Mouse (Mus musculus): ENCODE results near the gene Dus1l.
"Not testable (repeated sequence)": the region's sequence is repeated elsewhere in the genome, so short reads cannot be mapped to it uniquely, and the experiment has no call there.

Dus1l gene

DNA sequence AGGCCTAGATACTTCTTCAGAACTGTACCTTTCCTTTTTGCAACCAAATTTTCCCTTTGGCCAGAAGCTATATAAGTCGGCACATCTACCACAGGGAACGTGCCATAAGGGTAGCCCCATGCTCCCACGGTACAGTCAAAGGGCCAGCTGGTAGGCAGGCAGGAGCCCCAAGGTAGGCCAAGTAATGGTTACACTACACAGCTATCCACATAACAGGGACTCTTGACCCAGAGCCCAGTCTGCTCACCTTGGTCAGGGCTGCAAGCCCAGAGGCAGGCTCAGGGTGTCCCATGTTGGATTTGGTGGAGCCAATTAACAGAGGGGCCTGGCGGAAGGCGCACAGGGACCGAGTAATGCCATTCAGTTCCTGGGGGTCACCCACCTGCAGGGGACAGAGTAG, 23.4 kb upstream of the Dus1l start:
- no peak for ATAC-seq (ENCODE audit: low TSS enrichment)

DNA sequence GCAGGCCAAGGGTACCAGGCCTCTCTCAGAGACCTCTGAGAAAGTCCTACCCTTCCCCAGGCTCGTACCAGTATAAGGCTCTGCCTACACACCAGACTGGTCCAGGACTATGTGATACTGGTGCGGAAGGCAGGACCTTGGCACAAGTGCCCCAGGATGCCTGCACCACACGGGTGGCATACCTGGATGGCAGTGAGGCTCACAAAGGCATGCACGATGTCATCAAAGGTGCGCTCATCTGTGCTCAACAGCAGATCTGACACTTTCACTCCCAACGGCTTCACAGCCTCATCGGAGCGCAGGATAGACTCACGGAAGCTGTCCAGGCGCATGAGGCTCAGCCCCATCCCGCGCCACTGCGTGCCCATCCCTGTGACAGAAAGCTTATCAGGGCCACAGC, 22.0 kb upstream of the Dus1l start:
- no peak for ATAC-seq (ENCODE audit: low TSS enrichment)

DNA sequence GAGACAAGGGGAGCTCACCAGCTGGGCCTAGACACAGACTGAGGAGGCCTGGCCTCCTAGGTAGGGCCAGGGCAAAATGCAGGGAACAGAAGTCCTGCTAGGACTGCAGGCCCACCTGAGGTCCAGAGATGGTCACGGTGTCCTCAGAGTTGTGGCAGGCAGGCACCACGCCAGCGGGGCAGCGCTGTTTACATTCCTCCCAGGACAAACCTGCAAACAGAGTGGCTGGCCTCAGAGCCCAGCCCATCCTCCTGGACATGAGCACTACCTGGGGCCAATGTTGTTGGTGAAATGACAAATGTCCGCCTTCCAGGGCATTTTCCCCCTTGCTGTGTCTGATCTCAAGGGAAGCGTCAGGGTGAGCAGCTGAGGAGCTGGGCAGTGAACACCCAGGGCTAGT, 21.2 kb upstream of the Dus1l start:
- ATAC-seq (ENCODE audit: low TSS enrichment): no peak

DNA sequence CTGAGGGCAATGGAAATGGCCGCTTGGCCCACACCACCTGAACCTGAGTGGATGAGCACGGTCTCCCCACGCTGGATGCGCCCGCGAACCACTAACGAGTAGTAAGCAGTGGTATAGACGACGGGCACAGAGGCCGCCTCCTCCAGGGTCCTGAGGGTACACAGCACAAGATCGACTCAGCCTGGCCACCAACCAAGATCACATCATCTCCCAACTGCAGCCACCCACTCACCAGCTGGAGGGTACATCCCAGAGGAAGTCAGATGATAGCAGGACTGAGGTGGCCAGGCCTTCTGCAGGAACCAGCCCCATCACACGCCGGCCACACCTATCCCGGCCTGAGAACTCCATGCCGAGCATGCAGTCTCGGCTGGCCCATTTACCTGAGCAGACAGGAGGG, 15.9 kb upstream of the Dus1l start:
- no peak for ATAC-seq (ENCODE audit: low TSS enrichment)

DNA sequence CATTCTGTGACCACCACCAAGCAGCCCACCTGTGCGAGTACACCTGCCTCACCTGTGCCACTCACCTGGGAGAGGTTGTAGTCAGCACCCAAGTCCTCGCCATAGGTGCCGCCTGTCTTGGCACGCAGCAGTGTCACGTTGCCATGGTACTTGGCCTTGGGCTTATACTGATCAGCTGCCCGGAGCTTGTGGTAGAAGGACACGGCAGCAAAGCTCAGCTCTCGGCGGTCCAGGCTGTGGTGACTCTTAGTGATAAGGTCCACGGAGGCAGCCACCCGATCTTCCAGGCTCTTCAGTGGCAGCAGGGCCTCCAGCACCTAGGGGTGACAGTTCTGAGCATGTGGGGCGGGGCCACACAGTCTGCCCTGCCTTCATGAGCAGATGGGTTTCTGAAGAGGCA, 11.8 kb upstream of the Dus1l start:
- ATAC-seq (ENCODE audit: low TSS enrichment): no peak

DNA sequence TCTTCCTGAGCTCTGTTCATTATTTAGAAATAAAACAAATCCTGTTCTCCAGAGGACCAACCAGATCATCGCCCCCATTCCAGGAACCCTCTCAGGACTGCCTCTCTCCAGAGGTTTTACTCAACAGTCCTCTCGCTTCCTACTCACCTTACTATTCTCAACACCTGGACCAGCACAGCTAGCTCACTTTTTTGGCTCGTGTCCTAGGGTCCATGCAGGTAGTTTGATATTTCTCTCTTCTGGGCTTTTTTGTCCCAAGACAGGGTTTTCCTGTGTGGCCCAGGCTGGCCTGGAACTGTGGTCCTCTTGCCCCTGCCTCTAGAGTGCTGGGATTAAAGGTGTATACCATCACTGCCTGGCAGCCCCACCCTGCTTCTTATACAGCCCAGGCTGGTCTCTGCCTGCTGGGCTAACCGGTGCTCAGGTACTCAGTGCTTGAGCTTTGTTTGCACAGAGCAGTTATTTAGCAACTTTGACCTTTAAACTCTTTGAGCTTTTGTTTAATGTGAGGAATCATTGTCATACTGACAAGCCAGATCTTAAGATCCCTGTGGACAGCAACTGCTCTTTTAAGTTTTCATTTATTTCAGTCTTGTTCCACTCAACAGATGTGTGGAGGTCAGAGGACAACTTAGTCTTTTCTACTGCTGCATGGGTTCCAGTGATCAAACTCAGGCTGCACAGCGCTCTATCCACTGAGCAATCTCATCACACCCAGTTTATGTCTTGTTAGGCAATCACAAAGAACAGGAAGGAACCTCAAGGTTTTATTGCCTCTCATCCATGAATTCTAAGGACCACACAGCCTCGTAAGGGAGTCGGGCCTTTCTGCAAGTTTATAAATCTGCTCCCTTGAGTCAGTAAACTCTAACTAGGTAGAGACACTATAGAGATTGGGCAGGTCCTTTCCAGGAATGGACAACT, 9.4 kb upstream of the Dus1l start:
- ATAC-seq (ENCODE audit: low TSS enrichment): no peak

DNA sequence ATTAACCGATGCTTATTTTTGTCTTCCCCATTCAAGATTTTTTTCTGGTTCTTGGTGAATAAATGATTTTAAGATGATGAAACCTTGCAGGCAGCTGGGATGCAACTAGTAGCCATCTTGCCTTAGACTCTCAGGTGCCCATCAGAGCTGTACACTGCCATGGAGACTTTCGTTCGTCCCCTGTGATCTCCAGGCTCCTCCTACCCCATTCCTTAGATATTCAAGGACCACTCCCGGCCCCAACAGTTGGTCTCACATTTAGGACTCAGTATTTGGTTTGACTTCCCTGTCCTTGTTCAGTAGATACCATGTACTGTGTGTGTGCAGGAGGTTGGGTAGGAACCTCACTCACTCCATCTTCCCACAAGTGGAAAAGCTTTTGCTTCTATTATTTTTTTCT, 8.6 kb upstream of the Dus1l start:
- no peak for ATAC-seq (ENCODE audit: low TSS enrichment)

DNA sequence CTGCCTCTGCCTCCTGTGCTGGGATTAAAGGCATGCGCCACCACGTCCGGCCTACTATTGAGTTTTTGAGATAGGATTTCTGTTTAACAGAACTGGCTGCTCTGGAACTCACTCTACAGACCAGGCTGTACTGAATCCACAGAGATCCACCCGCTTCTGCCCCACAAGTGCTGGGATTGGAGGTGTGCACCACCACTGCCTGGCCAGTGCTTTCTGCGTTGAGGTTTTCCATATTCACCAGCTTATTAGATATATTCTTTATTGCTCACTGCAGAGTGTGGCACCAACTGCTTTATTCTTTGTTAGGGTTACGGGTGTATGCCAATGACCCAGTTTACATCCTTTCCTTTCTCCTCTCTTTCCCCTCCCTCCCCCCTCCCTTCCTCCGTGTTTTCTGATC, 8.1 kb upstream of the Dus1l start:
- ATAC-seq (ENCODE audit: low TSS enrichment): no peak

DNA sequence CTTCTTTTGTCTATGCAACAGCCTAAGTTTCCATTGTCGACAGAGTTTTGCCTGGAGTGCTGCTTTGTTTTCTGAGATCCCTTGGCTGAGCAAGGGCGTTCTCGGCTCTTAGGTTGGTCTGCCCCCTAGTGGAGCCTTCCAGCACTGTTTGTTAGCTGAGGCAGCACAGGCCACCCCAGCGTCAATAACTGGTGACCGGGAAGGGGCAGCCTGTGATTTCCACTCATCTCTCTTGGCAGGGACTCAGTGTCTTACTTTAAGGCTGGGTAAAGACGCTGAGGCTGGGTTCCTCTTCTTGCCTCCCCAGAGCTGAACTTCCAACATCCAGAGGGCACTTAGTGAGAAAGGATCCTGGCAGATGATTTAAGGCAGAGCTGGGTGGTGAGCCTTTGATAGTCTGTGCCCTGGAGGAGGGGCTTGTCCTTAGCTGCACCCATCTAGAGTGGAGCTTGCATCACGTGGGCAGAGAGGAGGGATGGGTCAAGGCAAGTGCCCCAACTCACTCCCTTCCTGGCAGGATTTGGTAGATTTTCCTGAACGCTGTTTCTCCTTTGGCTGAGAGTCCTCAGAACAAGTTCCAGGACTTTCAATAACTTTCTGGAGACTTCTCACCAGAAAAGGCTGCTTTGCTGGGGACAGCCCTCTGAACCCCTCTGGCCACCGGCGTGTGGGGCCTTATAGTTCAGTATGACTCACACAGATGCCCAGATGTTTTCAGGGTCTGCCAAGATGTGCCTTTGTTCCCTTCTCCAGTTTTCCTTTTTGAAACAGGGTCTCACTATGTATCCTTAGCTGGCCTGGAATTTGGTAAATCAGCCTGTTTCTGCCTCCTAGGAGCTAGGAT, 4.1 kb upstream of the Dus1l start:
- peak; percentile 76 for ATAC-seq (ENCODE audit: low TSS enrichment)

DNA sequence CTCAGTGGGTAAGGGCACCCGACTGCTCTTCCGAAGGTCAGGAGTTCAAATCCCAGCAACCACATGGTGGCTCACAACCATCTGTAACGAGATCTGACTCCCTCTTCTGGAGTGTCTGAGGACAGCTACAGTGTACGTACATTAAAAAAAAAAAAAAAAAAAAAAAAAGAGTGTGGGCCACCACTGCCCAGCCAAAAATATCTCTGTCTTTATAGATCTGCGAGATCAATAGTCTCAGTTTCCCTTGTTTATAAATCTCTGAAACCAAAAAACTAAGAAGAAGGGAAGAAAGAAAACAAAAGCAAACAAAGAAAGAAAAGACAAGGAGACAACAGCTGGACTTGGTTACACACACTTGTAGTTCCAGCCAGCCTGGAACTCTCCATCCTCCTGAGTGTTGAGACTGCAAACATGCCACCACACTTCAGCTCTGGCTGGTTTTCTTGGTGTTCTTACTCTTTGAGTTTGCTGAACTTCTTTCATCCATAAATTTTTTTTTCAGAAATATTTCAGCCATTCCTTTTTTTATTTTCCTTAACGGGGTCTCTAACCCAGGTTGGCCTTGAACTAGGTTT, 3.2 kb upstream of the Dus1l start:
- ATAC-seq (ENCODE audit: low TSS enrichment): no peak

DNA sequence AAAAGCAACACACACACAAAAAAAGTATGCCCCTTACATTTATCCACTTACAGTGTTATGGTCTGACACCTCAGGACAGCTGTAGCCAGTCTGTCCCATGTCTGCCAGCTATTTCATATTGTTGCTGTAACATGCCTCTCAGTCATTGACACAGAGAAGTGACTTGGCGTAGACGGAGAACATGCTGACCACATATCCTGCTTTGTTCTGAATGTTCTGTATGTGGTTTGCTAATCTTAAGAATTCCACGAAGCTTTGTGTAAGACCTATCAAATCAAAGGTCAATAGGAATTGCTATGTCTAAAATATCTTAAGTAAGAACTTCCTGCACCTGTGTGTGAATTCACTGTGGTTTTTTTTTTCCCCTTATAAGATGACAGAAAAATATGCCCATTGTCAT, 2.0 kb upstream of the Dus1l start:
- no peak for ATAC-seq (ENCODE audit: low TSS enrichment)

DNA sequence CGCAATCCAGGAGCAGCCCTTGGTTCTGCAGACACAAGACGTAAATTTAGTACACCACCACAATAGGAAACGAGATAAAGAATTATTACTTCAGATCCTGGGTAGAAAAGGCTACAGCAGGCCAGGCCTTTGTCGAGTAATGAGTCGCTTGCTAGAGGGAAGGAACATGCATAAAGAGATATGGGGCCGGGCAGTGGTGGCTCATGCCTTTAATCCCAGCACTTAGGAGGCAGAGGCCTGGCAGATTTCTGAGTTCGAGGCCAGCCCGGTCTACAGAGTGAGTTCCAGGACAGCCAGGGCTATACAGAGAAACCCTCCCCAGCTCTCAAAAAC, 377 bp upstream of the Dus1l start:
- ATAC-seq (ENCODE audit: low TSS enrichment): no peak

DNA sequence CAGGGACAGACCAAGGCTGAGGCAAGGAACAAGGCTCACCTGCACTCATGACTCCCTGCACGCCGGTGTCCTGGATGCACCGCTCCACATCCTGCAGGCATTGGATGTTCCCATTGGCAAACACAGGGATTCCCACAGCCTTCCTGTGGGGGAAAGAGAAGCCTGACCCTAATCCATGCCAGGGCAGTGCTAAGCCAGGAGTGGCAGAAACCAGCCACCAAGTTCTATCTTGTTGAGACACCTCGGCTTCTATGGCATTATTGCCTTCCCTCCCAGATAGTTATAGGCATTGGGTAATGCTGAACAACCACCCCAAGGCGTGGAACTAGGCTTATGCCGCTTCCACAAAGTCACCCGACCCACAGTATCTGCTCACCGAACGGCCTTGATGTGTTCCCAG, 3.6 kb downstream of the Dus1l start:
- ATAC-seq (ENCODE audit: low TSS enrichment): no peak

DNA sequence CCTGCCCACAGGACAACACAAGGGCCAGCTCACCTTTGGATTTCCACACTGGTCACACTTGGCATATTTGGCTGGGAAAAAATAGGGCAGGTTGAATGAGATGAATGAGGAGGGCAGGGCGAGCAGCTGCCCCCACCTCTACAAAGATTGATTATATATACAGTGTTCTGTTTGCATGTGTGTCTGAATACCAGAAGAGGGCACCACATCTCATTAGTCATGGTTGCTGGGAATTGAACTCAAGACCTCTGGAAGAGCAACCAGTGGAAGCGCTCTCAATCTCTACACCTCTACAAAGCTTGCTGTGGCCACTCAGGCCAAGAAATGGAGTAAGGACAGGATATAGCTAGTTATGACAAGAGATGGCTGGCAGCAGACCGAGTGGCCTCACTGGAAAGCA, 6.4 kb downstream of the Dus1l start:
- no peak for ATAC-seq (ENCODE audit: low TSS enrichment)

DNA sequence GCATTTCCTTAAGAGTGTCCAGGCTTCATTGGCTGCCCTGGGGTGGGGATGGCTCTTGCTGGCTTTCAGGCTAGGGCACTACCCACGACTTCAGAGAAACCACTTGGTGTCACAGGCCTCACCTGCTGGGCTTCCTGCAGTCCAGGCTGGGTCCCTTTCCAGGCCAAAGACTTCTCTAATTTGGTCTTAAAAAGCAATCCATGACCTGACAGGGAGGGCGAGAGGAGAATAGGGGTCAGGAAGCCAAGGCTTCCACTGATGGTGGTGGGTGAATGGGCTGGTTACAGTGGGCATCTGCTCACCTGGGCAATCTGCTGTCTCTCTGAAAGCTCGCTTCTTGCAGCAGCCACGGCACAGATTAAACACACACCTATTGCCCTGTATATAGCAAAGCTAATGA, 6.8 kb downstream of the Dus1l start:
- no peak for ATAC-seq (ENCODE audit: low TSS enrichment)

DNA sequence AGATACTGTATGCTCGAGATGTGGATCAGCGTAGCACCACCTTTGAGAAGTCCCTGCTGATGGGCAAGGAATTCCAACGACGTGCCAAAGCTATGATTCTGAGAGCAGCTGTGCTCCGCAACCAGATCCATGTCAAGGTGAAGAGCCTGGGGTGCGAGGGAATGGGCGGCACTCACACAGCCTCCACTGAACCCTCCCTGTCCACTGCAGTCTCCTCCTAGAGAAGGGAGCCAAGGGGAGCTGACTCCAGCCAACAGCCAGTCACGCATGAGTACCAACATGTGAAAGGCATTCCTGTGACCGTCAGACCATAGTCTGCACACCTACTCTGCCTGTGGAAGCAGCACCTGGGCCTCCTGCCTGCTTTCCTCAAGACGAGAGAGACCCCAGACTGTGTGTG, 7.7 kb downstream of the Dus1l start:
- ATAC-seq (ENCODE audit: low TSS enrichment): not testable (repeated sequence)

DNA sequence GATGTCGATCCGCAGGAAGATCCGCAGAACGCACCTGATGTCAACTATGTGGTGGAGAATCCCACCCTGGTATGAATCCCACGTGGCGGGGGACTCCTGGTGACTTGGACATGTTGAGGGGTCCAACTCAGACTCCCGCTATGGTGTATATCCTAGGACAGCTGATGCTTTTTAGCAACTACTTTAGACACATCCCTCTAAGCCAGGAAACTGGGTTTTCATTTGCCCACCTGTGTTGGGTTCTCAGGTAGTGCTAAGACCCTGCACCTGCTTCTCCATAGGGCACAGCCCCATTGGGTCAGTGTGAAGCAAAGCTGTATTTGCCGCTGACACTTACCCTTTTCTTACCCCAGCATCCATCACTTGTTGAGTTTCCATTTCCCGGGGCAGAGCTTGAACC, 11.1 kb downstream of the Dus1l start:
- no peak for ATAC-seq (ENCODE audit: low TSS enrichment)

DNA sequence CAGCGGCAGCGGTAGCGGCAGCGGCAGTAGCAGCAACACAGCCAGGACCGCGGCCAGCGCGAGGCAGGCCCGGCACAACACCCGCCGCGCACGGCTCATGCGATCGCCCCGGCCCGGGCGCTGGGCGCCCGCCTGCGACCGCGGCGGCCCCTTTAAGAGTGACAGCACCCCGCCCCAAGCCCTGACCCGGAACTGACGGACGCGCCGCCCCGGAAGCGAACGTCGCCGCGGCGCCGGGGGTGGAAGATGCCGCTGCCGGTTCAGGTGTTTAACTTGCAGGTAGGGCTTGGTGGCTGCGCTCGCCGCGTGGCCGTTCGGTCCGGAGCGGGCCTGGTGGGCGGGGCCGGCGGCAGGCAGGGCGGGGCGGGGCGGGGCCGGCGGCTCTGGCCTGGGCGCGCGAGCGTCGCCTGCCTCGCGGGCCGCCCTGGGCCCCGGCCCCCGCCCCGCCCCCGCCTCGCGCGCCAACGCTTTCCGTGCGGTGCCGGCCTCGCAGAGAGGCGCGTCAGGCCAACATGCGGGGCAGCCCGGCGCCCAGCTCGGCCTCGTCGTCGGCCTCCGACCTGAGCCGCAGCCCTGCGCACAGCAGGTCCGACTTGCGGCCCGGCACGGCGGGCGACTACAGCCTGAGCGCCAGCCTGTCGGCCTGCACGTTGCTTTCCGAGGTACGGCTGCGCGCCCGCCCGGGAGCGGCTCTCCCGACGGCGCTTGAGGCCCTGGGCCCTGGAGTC, 12.0 kb downstream of the Dus1l start, which contains the start of the genes Rfng and Gps1:
Gene Rfng (minus strand): TSS at position 144 of the 728 bp plus-strand sequence.
Gene Gps1 (plus strand): TSS at position 209 of the 728 bp plus-strand sequence.
- ATAC-seq (ENCODE audit: low TSS enrichment): peak; percentile 81

DNA sequence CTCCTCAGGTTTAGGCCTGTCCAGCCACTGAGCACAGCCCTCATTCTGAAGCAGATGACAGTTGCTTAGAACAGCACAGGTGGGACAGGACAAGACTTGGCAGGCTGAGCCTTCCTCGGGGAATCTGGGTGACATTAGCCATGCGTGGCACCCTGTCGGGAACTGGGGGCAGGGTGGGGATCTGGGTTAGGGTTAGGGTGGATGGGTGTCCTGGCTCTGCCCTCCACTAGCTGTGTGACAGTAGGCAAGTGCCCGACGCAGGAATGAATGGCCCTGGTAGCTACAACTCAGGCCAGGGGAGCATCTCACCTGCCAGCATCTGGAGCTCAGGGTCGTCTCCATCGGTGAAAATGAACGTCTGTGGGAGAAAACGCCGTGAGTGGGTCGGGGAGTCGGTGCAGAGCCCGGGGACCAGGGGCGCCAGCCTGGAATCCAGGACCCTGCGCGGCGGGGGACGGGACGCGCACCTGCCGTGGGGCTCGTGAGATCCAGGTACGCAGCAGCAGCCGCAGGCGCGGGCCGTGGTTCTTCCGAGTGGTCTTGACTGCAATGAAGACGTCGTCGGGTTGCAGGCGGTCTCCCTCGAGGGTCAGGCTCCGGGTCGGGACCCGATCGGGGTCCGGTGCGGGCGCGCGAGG, 12.7 kb downstream of the Dus1l start:
- ATAC-seq (ENCODE audit: low TSS enrichment): 0 out of 2 replicates have a peak, but pooled peaks have one; percentile 14

DNA sequence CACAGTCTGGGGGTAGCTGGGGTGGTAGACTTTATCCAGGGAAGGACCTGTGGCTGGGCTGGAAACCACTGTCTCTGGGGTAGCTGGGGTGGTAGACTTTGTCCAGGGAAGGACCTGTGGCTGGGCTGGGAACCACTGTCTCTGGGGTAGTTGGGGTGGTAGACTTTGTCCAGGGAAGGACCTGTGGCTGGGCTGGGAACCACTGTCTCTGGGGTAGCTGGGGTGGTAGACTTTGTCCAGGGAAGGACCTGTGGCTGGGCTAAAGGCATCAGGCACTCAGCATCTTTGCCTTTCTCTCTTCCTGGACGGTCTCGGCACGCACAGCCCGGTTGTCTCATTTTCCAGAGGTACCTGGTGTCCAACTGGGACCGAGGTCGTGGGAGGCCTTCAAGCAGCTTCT, 14.8 kb downstream of the Dus1l start:
- ATAC-seq (ENCODE audit: low TSS enrichment): not testable (repeated sequence)

DNA sequence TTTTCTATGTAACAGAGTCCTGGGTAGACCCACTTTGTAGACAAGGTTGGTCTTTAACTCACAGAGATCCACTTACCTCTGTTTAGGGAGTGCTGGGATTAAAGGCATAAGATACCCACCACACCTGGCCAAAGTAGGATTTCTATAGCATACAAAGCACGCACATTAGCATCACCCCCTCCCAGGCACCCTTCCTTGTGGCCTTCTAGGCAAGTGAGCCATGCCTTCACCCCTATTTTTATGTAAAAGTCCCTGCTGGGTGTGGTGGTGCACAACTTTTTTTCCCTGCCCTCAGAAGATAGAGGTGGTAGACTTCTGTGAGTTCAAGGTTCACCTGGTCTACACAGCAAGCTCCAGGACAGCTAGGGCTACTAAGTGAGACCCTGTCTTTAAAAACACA, 16.3 kb downstream of the Dus1l start:
- no peak for ATAC-seq (ENCODE audit: low TSS enrichment)

Data from frontal cortex, adult (tissue).